Mouse (Mus musculus) brain, embryonic 18.5 days (tissue): ENCODE results near the gene Tpx2.

Source experiments
- DNase-seq: peaks from one replicate; pipeline ENCODE4 v3.0.0-alpha.2; 2012; ENCODE audit warnings: low read depth, low spot score

Gene Tpx2

GRCm38 (mm10) chr2:152847815-152848302, at the start of gene Tpx2:
TSS of gene Tpx2 (plus strand) at chr2:152847964.
- peak; percentile 97 for DNase-seq

GRCm38 (mm10) chr2:152799954-152800761, 47.6 kb upstream of the Tpx2 start:
- no peak for DNase-seq

- DNase-seq, result no peak
Observed at GRCm38 (mm10) chr2:152800762-152801113, 47.0 kb upstream of the Tpx2 start.

- no peak for DNase-seq
Observed at GRCm38 (mm10) chr2:152802303-152802702, 45.5 kb upstream of the Tpx2 start.

- DNase-seq, result no peak
Observed at GRCm38 (mm10) chr2:152803081-152803480, 44.7 kb upstream of the Tpx2 start.

- no peak for DNase-seq
Observed at GRCm38 (mm10) chr2:152804408-152805110, 43.2 kb upstream of the Tpx2 start.

- DNase-seq, result no peak
Observed at GRCm38 (mm10) chr2:152805111-152805490, 42.7 kb upstream of the Tpx2 start.

- DNase-seq, result no peak
Observed at GRCm38 (mm10) chr2:152806037-152806436, 41.7 kb upstream of the Tpx2 start.

GRCm38 (mm10) chr2:152808178-152808577, 39.6 kb upstream of the Tpx2 start:
- no peak for DNase-seq

- no peak for DNase-seq
Observed at GRCm38 (mm10) chr2:152810158-152810941, 37.4 kb upstream of the Tpx2 start.

GRCm38 (mm10) chr2:152811336-152812165, 36.2 kb upstream of the Tpx2 start:
- no peak for DNase-seq

- DNase-seq, result no peak
Observed at GRCm38 (mm10) chr2:152813232-152813631, 34.5 kb upstream of the Tpx2 start.

GRCm38 (mm10) chr2:152814213-152814874, 33.4 kb upstream of the Tpx2 start:
- no peak for DNase-seq

- no peak for DNase-seq
Observed at GRCm38 (mm10) chr2:152815879-152816656, 31.7 kb upstream of the Tpx2 start.

GRCm38 (mm10) chr2:152816657-152817348, 31.0 kb upstream of the Tpx2 start:
- DNase-seq, result no peak

GRCm38 (mm10) chr2:152817596-152818291, 30.0 kb upstream of the Tpx2 start:
- no peak for DNase-seq

- no peak for DNase-seq
Observed at GRCm38 (mm10) chr2:152818679-152819078, 29.1 kb upstream of the Tpx2 start.

- DNase-seq, result no peak
Observed at GRCm38 (mm10) chr2:152819097-152819624, 28.6 kb upstream of the Tpx2 start.
